Mouse (Mus musculus): ENCODE data around the gene Cyp2b13.
"Not testable (repeated sequence)": the region's sequence is repeated elsewhere in the genome, so short reads cannot be mapped to it uniquely, and the experiment has no call there.

Gene Cyp2b13

DNA sequence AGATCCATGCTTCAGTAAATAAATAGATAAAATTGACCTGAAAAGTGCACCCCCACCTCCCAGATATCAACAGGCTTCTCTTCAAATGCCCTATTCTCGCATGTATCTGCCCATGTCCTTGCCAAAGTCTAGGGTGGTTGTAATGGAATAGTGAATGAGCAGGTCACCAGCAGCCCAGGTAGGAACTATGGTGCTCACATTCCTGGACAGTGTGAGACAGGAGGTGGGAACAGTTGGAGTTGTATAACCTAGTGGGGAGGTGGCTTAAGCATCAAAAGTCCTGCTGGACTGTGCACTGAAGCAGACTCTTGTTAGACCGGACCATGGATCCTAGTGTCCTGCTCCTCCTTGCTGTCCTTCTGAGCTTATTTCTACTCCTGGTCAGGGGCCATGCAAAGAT, at the start of gene Cyp2b13:
Gene Cyp2b13, plus strand, starts transcription at position 301 of the 400 bp plus-strand sequence.
- not testable (repeated sequence) for DNase-seq (ENCODE audit: low spot score in 2 of 2)

DNA sequence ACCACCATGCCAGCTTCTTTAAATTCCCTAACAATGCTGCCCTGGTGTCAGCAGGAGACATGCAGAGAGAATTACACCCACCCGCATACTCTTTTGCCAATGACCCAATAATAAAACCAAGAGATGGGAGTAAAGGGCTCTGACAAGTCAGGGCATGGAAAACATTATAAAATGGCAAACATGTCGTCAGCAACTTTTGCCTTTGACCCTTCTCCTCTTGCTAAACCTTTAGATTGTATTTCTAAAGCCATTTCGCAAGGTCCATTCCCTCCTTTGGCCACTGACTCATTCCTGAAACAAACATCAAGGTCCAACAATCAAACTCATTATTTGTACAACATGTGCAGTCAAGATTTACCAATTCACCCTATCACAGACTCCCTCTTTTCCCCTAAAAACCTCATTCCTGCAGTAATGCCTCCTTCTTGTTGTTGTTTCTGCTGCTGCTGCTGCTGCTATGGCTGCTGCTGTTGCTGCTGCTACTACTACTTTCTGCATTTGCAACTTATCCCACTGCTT, 41.4 kb upstream of the Cyp2b13 start:
- DNase-seq (ENCODE audit: low spot score in 2 of 2): not testable (repeated sequence)

DNA sequence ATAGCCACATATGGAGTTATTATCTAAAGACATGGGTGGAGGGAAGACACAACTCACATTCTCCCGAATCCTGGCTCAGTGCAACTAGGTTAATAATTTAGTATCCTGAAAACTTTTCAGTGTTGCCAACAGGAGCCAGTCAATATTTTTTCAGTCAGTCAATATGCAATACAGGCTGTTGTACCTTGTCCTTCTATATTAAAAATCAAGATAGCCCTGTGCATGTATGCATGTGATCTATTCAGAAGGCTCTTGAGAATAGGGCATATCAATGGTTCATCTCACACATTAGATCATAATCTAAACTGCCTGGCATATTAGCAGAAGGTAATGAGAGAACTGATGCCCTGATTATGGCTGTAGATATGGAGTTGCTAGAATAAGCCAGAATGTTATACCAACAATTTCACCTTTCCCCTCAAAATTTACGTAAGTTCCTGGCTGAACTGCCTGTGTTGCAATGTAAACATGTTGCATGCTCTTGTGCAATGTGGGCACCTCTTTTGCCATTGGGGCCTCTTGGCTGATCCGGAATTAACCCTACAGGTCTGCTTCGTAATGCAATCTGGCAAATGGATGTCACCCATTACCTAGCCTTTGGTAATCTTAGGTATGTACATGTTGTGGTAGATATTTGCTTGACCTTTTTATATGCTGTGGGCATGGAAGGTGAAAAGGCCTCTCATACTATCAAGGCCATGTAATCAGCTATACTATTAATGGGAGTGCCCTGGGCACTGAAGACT, 6.2 kb upstream of the Cyp2b13 start:
- DNase-seq (ENCODE audit: low spot score in 2 of 2): not testable (repeated sequence)

DNA sequence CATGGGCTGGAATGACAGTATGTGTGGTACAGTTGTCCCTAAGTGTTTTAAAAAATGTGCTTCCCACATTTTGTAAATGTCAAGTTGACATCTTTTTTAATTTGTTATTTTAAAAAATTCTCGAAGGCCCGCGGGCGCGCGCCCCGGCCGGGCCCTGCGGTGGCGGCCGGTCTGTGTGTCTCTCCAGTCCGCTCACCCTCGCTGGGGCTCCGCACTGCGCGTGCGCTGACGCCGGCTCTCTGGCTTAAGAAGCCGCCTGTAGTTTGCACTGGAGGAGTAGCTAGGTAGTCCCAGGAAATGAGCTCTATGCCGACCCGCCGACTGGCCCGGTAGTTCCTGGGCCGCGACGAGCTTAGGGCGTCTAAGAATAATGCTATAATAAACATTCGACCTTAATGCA, 10.4 kb downstream of the Cyp2b13 start:
- DNase-seq (ENCODE audit: low spot score in 2 of 2): not testable (repeated sequence)

DNA sequence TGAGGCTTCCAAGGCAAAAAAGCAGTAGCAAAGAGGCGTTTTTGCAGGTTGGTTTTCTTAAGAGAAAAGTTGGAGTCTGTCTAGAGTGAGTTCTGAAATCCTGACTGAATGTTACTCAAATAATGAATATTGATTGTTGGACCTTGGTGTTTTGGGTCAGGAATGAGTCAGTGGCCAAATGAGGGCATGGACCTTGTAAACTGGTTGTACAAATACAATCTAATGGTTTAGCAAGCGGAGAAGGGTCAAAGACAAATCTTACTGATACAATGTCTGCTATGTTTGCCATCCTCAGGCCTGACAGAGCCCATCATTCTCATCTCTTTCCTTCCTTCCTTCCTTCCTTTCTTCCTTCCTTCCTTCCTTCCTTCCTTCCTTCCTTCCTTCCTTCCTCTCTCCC, 21.3 kb downstream of the Cyp2b13 start:
- no peak for DNase-seq (ENCODE audit: low spot score in 2 of 2)

DNA sequence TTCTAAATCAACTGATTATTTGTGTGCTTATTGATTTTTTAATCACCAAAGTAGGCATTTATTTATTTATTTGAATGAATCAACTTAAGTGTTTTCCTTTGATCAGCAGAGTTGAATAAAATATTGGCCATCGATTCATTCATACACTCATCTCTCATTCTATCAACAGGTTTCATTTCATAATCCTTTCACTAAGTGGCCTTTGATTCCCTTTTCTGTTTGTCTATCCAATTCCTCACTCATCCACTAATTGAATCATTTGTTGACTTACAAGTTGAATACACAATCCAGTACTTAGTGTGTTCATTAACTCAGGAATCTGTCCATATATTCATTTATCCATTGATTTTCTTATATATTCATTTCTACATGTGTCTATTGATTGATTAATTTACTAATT, 26.1 kb downstream of the Cyp2b13 start:
- DNase-seq (ENCODE audit: low spot score in 2 of 2): no peak

DNA sequence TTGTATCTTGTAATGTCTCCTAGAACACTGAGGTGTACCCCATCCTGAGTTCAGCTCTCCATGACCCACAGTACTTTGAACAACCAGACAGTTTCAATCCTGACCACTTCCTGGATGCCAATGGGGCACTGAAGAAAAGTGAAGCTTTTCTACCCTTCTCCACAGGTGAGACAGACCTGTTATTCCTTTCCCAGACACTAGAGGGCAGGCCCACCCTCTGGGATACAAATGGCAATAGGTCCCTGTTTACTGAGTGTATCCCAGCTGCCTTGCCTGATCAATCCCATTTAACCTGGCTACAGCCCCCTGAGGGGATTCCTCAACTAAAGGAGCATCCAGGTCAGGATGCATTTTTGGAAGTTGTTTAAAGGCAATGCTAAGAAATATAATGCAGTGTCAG, 27.3 kb downstream of the Cyp2b13 start:
- not testable (repeated sequence) for DNase-seq (ENCODE audit: low spot score in 2 of 2)

DNA sequence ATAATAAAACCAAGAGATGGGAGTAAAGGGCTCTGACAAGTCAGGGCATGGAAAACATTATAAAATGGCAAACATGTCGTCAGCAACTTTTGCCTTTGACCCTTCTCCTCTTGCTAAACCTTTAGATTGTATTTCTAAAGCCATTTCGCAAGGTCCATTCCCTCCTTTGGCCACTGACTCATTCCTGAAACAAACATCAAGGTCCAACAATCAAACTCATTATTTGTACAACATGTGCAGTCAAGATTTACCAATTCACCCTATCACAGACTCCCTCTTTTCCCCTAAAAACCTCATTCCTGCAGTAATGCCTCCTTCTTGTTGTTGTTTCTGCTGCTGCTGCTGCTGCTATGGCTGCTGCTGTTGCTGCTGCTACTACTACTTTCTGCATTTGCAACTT, 78.3 kb downstream of the Cyp2b13 start:
- not testable (repeated sequence) for DNase-seq (ENCODE audit: low spot score in 2 of 2)

DNA sequence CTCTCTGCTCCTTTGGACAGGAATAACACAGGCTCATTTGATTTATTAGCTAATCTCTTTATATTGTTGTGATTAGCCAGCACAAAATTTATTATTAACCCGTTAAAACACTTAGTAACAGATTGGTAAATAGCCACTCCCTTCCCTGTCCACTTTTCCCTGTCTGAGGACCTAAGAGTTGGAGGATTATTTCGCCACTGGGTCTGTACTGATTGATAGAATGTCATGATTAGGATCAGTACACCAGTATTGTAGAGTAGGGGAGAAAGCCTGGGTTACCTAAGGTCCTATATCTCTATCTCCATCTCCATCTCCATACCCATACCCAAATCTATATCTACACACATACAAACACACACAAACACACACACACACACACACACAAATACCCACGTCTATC, 82.4 kb downstream of the Cyp2b13 start:
- not testable (repeated sequence) for DNase-seq (ENCODE audit: low spot score in 2 of 2)
